Mouse (Mus musculus): ENCODE measurements at regions not wholly inside any gene's neighbourhood (a gene's known extent, or its start where the extent isn't known, plus 50 kb on each side); places are given as distances from the start of the nearest gene placed in this dataset.
"Not testable (repeated sequence)": the region's sequence is repeated elsewhere in the genome, so short reads cannot be mapped to it uniquely, and the experiment has no call there.

- DNase-seq (ENCODE audit: low spot score) = no peak
- intact Hi-C loops (cut with DNase I) = no loop called here
Observed at GRCm38 (mm10) chr16:20047356-20047755, 50.0 kb upstream of the Klhl24 start.

GRCm38 (mm10) chr16:20035166-20035565, 52.3 kb upstream of the Klhl6 start:
- DNase-seq (ENCODE audit: low spot score); intact Hi-C loops (cut with DNase I): not testable (repeated sequence)

- intact Hi-C loops (cut with DNase I) = no loop called here
- DNase-seq (ENCODE audit: low spot score) = peak; percentile 84
Observed at GRCm38 (mm10) chr16:20032328-20033081, 49.7 kb upstream of the Klhl6 start.
